Comparison of ENCODE assay signal across 8 mouse cellular contexts in the genomic region with DNA sequence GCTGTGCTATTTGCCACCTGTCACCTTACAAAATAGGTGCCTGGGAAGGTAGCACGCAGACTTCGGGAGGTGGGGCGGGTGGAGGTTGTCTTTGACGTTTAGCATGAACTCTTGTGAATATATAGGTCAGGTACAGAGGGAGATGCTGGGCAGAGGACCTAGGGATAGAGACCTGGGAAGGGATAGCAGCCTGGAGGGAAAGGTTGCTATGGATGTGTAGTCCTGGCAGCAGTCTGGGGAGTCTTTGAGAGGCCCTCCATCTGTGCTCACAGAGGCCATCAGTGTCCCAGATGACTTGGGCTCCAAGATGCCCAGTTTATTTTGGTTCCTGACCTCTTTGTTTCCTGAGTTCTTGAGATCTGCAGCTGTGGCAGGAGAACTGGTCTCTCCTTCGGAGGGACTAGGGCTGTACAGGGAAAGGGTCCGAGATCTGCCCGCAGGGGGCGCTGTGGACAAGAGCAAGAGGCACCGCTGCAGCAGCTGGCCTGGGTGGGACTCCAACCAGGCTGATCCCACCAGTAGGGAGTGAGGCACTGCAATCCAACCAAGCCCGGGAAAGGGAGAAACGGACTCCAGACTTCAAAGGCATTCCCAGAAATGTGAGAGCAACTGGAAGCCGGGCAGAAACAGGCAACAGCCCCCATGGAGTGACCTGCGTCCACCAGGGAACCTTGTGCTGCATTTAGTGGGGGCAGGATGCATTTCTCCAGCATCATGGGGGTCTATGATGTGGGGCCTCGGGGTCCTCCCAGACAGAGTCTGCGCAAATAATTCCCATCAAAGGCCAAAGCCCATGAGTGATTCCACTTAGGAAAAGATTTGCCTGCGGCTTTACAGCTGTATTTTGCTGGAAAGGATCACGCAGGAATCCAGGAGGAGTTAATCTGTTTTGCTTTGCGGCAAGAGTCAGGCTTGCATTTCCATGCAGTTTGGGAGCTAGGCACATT.
DNase-seq lines count a peak whose midpoint lies in the region; ATAC-seq and TF ChIP-seq lines count a peak whose summit lies in the region.

No protein-coding gene starts in this region.

- H3K9ac ChIP-seq in liver, embryonic 14.5 days (replicated peaks) = no peak overlapping the region
- H3K9ac ChIP-seq in neural tube, embryonic 15.5 days (replicated peaks) = no peak overlapping the region

- H3K4me2 ChIP-seq in liver, embryonic 14.5 days (ENCODE audit: low read depth) = no peak overlapping the region
- H3K4me2 ChIP-seq in neural tube, embryonic 15.5 days = no peak overlapping the region

- peak; percentile 78 for TF ChIP-seq CTCF in liver, embryonic 14.5 days (IDR thresholded peaks at IDR 0.05; ENCODE audit: low read depth)

- no peak for ATAC-seq in liver, embryonic 14.5 days (ENCODE audit: insufficient read depth)
- ATAC-seq in neural tube, embryonic 15.5 days (ENCODE audit: low FRiP score) = peak; percentile 76; the same call in 1 of the 2 replicates

- DNase-seq in kidney, adult 18-20 months = peak; percentile 63
- no peak for DNase-seq in kidney, adult 11 months
- DNase-seq in embryonic facial prominence, embryonic 10.5 days (ENCODE audit: low spot score) = peak; percentile 97
- DNase-seq in heart, adult 9 months (ENCODE audit: low spot score in 2 of 2) = peak; percentile 26 to 37
- peak; percentile 83 for DNase-seq in kidney, postnatal 14 days
- no peak for DNase-seq in liver, embryonic 14.5 days (ENCODE audit: low read depth in 3 of 3, low spot score in 3 of 3)
- DNase-seq in testis, postnatal 10 days (ENCODE audit: low spot score) = peak; percentile 97

- no peak for TF ChIP-seq EP300 in liver, embryonic 14.5 days (IDR thresholded peaks at IDR 0.05; ENCODE audit: low read depth)

- H3K9me3 ChIP-seq in embryonic facial prominence, embryonic 10.5 days = 0 out of 2 replicates have a peak, but pooled peaks cover 3% of the 10 kb centered on the region
- no peaks in the 10 kb centered on the region for H3K9me3 ChIP-seq in liver, embryonic 14.5 days (ENCODE audit: control insufficient read depth, low read length)
- H3K9me3 ChIP-seq in neural tube, embryonic 15.5 days (replicated peaks) = no peaks in the 10 kb centered on the region

- peaks cover 39% of the 10 kb centered on the region for H3K27me3 ChIP-seq in embryonic facial prominence, embryonic 10.5 days (replicated peaks; ENCODE audit: low read depth, poor library complexity, severe bottlenecking)
- no peaks in the 10 kb centered on the region for H3K27me3 ChIP-seq in liver, embryonic 14.5 days (ENCODE audit: control insufficient read depth, insufficient read depth, low read length)
- H3K27me3 ChIP-seq in neural tube, embryonic 15.5 days (replicated peaks) = peaks cover 13% of the 10 kb centered on the region; the same call in 1 of the 2 replicates

- H3K36me3 ChIP-seq in embryonic facial prominence, embryonic 10.5 days (replicated peaks) = no peaks in the 10 kb centered on the region
- H3K36me3 ChIP-seq in liver, embryonic 14.5 days (replicated peaks; ENCODE audit: control insufficient read depth, insufficient read depth, low read depth) = no peaks in the 10 kb centered on the region
- H3K36me3 ChIP-seq in neural tube, embryonic 15.5 days = no peaks in the 10 kb centered on the region

- H3K27ac ChIP-seq in embryonic facial prominence, embryonic 10.5 days (replicated peaks) = peak overlapping the region; percentile 57
- H3K27ac ChIP-seq in liver, embryonic 14.5 days = no peak overlapping the region
- no peak overlapping the region for H3K27ac ChIP-seq in neural tube, embryonic 15.5 days (replicated peaks)

- WGBS in embryonic facial prominence, embryonic 10.5 days = 20% methylated on average over 18 of the region's 18 CpGs
- WGBS in liver, embryonic 14.5 days (ENCODE audit: insufficient replicate concordance) = 26% methylated on average over 18 of the region's 18 CpGs
- 26% methylated on average over 18 of the region's 18 CpGs for WGBS in neural tube, embryonic 15.5 days

- peaks cover 21% of the 10 kb centered on the region for H3K4me1 ChIP-seq in embryonic facial prominence, embryonic 10.5 days
- H3K4me1 ChIP-seq in liver, embryonic 14.5 days (replicated peaks; ENCODE audit: control insufficient read depth in 2 of 2, insufficient read depth in 2 of 2, low read length in 1 of 2) = no peaks in the 10 kb centered on the region
- H3K4me1 ChIP-seq in neural tube, embryonic 15.5 days = peaks cover 6% of the 10 kb centered on the region

- peak overlapping the region; percentile 29 for H3K4me3 ChIP-seq in embryonic facial prominence, embryonic 10.5 days
- no peak overlapping the region for H3K4me3 ChIP-seq in liver, embryonic 14.5 days (ENCODE audit: insufficient read depth in 1 of 2, low read depth in 2 of 2, low read length in 2 of 2)
- H3K4me3 ChIP-seq in neural tube, embryonic 15.5 days (replicated peaks) = no peak overlapping the region

Comparison
In these comparisons a context has a peak if more than half of its experiments do, and no peak if none do; other contexts are left out.
1. DNase-seq: peak in kidney, adult 18-20 months (single experiment), embryonic facial prominence, embryonic 10.5 days (single experiment), heart, adult 9 months (2 of 2), kidney, postnatal 14 days (single experiment) and testis, postnatal 10 days (single experiment); none in kidney, adult 11 months (single experiment) and liver, embryonic 14.5 days (0 of 3).